Mouse (Mus musculus): ENCODE data around the gene Tle3.

The Tle3 gene

DNA sequence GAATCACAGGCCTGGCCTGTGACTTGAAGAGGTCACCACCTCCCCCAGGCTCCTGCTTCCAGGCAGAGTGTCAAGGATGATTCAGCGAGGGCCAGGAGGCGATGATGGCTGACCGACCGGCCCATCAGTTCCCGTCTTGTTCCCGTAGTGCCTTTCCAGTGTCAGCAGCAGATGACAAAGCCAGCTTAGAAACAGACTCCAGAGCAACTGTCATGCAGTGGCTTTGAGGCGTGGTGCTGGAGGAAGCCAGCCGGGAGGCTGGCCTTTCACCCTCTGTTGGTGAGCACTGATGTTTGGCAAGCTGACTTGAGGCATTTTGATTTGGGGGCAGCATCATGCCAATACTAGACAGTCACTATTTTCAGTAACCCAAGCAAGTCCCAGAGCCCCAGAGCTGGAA is 6.3 kb downstream of the Tle3 start:
- DNase-seq, result no peak

DNA sequence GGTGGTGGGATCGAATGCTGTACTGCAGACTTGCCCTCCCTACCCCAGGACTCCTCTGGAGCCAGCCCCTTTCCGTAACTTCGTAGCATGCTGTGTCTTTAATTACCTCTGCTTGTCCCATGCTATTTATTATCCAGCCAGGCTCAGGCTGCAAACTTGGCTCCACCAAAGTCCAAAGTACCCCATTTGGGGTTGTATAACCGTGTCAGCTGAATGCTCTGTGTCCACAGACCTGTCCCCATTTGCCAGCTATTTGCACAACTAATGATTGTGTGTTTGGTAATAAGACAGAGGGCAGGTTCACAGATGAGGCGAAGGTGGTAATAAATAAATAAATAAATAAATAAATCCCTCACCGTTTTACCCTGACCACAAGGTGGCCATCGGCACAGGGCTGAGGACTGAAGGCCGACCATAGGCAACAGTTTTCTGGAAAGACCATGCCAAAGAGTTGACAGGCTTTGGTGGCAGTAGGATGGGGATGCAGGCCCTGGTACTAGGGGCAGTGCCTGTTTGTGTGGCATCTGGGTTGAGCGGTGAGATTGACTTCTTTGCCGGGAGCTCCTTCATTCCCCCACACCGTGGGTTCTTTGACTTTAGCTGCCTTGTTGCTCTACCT is 7.0 kb downstream of the Tle3 start:
- DNase-seq, result no peak

DNA sequence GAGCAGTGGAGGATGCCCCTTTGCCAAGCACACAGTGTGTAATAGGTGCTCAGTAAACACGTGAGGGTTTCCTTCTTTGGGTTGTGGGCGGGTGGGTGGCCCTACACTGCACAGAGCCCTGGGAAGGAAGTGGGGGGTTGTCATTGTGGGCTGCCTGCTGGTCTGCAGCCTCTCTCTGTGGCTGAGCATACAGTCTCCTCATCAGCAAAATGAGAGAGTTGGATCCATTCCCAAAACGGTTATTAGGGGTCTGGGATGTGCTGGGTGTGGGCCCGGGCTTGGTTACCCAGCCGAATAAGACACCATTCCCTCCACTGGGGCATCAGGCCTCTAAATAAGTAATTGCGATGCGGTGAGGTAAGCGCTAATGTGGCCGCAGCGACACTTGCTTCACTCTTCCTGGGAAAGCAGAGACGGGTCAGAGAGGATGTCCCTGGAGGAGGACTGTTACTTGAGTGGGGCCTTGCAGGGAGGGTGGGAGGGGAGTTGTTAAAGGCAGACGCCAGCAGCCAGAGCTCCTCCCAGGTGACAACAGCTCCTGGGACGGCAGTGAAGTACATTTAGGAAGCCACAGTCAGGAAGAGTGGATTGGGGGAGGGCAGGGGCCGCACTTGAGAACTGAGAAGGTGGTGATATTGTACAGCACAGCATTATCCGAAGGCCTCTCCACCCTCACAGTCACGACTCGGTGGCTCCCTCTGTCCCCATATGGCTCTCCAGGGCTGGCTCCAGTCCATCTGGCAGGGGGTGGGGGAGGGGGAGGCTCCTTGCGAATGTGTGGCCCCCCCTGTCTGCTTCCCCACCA is 8.3 kb downstream of the Tle3 start:
- no peak for DNase-seq

DNA sequence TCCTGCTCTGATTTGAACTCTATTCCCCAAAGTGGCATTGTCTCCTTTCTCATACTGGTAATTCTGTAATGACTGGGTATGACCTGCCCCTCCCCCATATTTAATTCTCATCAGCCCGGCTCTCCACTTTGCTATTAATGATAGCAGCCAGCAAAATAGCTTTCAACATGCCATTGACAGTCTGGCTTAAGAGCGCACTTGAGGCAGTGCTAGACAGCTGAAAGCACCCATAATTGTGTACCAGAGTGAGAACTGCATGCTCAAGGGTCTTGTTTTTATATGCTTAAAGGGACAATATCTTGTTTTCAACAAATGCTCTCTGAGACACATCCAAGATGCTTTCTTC is 8.9 kb downstream of the Tle3 start:
- no peak for DNase-seq

DNA sequence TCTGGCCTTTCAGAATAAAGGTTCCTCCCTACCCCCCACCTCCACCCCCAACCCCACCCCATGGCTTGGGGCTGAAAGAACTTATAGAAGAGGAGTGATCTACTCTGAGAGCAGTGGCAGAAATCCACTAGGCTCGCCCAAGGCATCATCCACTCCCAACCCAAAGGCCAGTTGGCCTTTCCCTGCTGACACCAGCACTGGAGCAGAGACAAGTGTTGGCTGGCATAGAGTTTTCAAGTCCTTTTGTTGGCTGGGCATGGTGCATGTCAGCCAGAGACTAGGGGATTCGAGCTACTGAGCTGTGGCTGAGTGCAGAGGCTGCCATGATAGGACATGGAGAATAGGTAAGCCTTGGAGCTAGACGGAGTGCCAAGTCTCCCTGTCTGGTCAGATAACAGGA is 9.3 kb downstream of the Tle3 start:
- DNase-seq, result no peak

DNA sequence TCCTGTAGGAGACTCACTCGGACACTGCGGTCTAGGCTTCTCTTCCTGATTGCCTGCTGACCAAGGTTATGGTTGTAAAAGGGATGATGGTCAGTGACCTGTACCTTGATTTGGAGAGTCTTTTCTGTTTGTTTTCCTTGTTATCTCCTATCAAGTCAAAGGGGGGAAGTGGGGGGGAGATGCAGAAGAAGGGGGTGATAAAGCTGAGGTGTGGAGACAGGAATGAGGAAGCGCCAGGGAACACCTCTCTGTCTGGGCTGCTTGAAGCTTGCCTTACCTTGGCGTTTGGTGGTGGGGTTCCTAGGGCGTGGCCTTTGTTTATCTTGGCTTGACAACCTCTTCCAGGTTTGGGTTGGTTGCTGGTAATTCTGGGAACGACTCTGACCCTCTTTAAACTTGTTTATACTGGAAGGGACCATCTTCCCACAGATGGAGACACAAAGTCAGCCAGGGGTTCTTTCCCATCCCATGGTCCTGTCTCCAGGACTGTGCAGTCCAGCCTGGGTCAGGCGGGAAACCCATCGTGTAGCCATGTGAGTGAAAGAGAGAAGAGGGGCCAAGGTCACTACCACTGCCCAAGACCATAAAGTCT is 10.5 kb downstream of the Tle3 start:
- no peak for DNase-seq

DNA sequence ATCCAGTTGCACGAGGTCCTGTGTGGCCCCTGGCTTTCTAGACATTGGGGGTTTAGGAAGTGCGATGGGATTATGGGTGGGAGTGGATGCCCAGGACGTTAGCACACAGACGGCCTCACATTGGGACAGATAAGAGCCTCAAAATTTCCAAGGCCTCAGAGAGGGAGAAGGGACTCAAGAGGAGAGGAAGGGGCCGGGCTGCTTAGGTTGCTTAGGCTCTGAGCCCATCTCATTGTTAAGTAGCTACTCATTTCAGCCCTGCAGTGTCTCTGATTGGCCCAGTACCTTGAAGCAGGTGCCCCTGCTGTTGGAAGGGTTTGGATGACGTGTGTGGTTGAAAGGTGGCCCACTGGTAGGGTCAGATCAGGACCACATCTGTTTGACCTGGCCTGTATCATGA is 11.9 kb downstream of the Tle3 start:
- no peak for DNase-seq

DNA sequence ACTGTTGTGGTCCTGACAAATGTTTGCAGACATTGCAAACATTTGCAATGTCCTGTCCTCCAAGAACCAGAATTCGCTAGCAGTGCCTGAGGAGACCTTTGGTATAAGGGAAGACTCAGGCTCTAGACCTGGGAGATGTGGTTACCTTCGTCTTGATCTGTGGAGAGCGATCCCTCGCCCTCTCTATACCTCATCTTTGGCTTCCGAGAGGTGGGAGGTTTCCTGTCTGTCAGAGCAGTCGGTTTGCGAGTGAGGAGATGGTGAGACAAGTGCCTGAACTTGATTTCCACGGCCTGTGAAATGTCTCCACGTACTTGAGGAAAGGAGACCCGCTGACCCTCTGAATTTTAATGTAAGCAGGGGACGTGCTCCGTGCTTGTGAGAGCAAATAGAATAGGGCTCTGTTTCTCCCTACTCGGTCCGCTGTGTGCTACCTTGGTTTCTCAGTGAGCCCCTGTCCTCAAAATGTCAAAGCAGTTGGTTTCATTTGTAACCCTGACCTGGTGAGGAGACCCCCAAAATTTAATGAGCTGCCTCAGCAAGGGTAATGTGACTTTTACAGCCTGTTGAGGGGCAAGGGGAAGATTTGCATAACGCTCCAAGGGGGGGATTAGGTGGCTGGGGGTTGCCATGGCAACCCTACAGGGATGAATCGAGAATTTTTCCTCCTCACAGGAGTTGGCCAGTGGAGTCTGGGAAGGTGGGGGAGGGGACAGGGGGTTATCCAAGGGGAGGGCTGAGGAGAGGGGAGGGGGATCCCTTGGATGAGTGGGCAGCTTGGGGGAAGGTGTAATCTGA is 12.7 kb downstream of the Tle3 start:
- DNase-seq, result no peak

DNA sequence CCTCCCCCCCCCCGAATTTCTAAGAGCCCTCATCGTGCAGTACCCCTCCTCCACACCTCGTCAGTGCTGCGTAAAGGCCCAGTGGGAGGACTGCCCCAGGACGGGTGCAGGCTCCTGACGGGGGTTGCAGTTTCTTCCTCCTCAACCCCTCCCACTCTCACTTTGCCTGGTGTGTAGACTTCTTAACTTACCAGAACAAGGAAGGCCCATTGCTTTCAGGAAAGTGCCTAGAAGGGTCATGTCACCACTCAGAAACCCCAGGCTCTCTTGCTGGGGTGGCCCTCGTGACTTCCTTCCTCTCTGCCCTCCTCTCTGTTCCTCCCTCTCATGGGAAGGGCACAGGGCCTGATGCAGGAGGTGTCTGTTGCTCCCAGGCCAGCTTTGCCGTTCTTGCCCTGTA is 13.6 kb downstream of the Tle3 start:
- no peak for DNase-seq

DNA sequence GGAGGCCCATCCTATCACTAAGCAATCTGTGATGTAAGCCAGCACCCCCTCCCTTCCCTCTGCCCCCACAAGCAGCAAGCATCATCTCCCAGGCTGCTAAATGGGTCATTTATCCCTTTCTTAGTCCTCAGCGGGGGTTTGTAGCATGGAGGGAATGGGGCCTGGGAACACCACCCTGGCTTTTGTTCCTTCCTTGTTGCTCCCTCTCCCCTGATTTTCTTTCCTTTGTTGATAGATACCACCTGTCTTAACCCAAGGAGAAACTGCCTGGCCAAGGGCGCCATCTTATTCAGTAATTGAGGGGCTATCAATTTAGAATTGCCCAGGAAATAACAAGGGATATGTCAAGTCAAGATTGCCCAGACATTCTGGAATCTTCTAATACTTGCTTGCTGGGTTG is 14.1 kb downstream of the Tle3 start:
- no peak for DNase-seq

DNA sequence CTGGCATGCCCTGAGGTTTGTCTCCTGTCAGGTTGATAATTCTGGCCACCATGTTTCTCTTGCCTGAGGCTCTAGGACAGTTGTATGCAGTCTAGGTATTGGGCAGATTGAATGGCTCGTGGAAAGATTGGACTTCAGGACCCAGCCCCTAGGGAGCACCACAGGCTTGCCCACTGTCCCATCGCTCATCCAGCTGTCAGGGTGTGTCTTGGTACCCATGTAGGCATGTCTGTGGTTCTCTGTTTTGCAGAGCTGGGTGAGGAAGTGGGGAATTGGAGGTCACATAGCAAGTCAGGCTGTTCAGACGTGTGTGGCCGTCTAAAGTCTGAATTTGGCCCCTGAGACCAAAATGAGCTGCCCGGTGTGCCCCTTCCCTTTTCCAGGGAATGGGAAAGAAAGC is 15.6 kb downstream of the Tle3 start:
- no peak for DNase-seq

DNA sequence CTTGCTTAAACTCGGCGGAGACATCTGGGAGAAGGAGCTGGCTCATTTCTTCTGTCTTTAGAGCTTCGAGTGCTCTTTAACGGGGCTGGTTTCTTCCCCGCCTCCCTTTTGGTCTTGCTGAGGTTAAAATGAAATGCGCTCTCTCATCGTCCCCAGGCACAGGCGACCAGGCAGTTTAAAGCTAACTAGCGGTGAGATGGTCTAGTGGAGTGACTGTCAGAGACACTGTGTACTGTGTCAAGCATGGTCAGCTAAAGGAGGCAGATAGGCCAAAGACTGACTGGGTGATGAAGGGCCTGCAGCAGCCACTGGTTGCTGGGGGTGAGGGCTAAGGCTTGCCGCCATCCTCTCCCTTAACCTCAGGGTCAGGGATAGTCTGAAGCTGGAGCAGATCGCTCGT is 16.0 kb downstream of the Tle3 start:
- no peak for DNase-seq

DNA sequence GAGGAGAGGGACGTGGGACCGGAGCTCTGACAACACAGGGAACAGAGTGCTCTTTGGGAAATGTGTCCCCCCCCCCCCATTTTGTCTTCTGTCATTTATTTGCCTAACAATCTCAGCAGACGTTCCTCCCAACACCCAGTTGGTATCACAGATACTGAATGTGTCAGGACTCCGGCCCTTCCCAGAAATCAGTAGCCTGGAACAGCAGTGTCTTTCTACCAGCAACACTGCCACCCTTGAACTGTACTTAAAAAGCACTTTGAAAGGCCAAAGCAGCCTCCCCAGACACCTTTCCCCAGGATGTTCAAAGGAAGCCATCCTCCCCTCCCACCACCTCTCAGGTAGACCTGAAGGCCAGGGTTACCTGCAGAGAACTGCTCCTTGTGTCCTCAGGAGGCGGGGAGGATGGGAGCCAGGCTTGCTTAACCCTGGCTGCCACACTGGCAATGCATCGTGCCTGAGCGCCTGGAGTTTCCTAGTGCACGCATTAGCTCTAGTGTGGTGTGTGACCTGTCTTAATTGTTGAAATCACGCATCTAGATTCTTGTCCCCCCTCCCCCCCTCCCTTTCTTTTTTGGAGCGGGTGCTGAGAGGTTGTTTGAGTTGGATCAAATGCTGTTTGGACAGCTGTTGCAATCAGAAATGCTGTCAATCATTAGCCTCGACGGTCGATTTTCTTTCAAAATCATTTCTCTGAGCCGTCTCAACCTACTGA is 16.7 kb downstream of the Tle3 start:
- DNase-seq, result no peak

DNA sequence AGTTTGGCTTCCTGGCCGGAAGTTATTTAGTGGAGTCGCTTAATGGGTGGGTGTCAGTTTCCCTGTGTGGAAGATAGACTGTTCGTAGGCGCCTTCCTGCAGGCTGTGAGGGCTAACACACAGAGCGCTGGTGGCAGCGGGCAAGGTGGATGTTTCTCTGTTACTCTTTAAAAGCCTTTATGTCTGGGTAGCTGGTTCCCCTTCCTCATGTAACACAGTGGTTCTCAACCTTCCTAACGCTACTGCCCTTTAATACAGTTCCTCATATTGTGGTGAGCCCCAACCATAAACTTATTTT is 17.2 kb downstream of the Tle3 start:
- no peak for DNase-seq

DNA sequence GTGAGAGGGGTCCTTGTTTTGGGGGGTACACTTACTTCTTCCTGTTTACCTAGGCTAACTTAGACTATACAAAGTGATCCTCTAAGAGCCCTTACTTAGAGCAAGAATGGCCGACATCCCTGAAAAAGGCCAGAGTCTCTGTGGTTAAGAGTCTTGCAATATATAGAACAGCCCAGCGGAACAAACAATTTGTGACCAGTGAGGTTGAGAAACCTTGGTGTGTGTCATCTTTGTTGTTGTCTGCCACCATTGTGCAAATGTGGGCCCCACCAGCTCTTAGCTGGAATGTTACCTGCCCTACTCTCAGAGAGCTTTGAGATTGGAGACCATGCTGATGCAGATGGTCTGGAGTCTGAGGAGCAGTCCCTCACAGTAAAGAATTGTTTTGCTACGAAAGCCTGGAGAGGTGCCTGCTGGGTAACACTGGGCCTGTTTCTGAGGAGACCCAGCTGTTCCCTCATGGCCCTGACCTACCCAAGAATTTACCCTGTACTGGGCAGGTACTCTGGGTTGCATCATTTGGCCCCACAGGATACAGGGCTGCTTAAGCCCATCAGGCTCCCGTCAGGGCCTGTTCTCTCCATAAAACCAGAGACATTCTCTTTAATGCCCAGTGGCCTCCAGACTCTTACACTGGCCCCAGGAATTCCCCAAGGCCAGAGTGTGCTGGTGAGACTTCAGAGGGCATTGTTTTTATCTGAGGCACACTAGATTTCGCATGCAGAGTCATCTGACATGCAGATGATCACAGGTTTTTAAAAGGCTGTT is 19.6 kb downstream of the Tle3 start:
- DNase-seq, result no peak

DNA sequence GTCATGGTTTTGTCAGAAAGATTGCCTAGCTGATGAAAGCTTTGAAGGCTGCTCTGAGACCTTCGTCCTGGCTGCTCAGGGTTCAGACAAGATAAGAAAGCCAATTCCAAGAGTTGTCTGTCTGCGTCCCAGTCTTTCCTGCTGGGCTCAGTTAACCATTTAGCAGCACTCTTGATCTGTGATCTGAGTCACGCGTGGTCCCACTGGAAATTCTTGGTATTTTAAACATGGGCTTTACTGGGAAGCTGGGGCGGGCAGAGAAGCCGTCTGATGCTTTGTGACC is 20.1 kb downstream of the Tle3 start:
- DNase-seq, result no peak

DNA sequence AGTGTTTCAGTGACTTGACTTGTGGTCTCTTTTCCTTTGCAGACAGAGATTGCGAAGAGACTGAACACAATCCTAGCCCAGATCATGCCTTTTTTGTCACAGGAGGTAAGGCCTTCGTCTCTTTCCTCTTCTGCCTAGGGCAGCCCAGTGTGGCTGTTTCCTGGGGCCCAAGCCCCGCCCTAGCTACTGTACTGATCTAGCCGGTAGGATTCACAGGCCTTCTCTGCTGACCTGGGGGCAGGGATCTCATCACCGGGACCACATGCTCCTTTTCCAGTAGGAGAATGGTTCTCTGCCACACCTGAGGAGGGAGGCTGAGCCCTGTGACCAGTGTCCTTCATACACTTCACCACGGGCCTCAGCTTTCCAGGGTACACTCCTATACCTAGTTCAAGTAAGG is 21.0 kb downstream of the Tle3 start:
- DNase-seq, result no peak

DNA sequence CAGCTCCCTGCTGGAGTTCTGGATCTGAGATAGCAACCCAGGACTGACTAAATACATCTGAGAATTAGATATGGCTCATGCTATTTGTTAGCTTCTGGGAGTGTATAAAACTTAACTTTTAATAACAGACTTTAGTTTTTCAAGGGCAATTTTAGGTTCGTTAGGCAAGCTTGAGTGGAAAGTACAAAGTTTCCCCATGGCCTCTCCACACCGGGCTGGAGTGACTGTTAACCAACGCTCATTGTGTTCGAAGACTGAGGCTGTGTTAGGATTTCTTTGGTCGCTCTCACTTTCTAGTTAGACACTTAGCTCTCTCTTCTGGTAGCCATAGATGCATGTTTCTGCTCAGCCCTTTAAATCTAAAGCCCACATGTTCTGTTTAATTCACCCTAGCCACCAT is 21.7 kb downstream of the Tle3 start:
- DNase-seq, result no peak

DNA sequence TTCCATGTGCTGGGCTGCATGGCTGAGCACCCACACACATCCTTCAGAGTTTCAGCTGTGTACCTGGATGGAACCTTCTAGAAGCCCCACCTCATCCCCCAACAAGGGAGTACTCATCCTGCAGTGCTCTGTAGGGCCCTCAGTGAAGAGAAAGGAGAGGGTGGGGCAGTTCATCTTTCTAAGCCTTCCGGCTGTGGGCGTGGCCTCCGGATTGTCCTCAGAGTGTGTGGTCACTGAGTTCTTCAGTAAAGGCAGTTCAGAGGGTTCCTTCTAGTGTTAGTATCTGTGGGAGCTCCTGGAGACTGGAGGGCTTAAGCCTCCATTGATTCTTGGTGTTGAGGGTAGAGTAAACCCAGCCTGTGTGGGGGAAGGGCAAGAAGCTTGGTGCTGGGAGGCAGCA is 22.9 kb downstream of the Tle3 start:
- no peak for DNase-seq

DNA sequence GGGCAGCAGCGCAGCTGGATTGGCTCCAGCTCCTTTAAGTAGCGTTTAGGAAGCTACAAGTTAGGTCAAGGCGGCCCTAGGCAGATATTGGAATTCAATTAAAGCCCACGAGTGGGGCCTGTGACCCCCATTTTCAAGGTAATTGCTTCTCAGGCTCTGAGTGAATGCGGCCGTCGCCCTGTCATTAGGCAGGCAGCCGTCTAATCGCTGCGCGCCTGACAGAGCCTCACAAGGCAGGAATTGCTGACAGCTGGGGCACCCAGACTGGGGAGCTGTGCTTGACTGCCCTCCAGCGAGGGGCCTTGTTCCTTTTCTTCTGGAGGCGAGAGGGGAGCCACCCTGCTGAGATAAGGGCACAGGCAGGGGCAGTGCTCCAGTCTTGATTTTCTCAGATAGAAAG is 24.3 kb downstream of the Tle3 start:
- DNase-seq, result no peak

DNA sequence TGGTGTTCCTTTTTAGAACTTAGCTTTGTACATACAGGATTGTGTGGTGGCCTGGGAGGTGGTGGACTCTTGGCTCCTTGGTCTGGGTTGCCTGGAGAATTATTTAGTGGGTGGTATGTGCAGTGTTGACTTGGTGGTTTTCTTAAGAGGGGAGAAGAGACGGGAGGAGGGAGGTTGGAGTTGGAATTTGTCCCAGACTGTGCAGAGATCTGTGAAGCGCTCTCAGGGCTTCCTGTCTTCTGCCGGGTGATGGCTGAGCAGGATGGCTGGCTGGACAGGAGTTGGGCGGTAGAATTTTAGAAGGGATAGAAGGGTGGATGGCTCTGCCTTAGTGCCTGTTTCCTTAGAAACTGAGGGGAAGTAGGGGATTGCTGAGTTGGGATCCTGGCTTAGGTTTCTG is 25.0 kb downstream of the Tle3 start:
- DNase-seq, result no peak

DNA sequence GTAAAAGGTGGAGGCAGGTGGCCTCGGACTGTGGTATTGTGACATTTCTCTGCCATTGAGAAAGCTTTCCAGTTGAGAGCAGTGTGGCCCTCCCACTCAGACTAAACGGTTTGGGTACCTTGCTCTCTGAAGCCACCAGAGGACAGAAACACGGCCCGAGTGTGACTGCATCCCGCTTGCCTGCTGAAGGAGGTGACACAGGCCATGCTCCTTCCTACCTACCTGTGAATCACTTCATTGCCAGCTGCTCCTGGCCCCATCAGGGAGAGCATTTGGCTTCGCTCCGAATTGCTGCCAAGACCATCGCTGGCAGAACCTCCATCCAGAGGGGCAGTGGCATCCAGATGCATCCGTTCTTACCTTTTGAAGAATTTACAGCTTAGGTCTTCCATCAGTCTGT is 26.0 kb downstream of the Tle3 start:
- no peak for DNase-seq

DNA sequence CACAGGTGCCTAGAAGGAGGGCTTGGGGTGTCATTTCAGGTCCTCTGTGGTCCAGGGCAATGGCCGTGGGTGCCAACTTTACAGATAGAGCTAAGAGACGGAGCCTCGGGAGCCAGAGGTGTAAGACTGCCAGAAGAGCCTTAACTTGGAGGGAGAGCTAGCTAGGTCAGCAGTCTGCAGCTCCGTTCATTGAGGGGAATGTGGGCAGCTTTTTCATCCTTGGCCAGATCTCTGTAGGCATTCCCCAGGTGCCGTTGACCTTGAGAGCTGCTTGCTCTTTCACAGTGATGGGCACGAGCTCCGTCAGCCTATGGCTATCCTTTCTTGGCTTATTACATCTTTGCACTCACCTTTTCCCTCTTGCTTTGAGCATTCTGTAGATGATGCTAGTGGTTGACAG is 28.0 kb downstream of the Tle3 start:
- no peak for DNase-seq

All from cerebellum, adult 11 months (tissue).